Mouse (Mus musculus): ENCODE measurements around the gene Txn2. TPM values are rescaled to one million over a fixed set of nuclear protein-coding genes. Genes with fewer than 3 reads are reported as not detected.

Txn2 gene
- polyA plus RNA-seq, 1 experiment from 2014 or later, result 259 TPM

DNA sequence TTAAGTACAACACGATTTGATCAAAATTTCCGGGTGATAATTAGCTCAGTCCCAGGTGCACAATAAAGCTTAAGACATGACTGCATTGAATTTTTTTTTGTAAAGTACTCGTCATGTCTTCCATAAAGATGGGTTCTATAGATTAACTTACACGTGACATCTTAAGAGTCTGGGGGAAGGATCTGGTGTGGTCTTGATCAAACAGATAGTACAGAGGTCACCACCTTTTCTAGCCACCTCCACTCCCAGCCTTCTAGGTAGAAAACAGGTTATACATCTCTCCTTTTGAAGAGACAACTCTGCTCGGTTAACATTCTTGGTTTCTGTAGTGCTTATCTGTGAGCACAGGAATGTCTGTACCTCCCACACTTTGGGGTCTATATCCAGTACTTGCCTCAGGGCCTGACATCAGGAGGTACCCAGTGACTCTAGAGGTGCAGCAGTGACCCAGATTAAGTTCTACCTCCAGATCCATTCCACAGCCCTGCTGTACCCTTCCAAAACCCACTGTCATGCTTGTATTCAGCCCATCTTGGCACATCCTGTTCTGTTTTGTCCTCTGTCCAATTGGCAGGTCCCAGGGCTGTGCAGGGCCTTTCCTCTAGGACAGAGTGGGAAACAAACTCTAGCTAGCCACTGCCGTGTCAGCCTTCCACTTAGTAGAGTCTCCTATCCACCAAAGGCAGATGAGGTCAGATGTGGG lies 2.3 kb upstream of the Txn2 start:
- no peak overlapping the region for H3K4me2 ChIP-seq (replicated peaks; ENCODE audit: low read depth, low read length)
- H3K9me3 ChIP-seq (ENCODE audit: control insufficient read depth, low read depth, low read length), result no peaks in the 10 kb centered on the region
- 71% methylated on average over 6 of the region's 6 CpGs for WGBS
- ATAC-seq (ENCODE audit: insufficient number of reproducible peaks, insufficient read depth, low FRiP score, low read depth), result no peak
- no peak overlapping the region for H3K9ac ChIP-seq (replicated peaks; ENCODE audit: low read depth, low read length)
- no peaks in the 10 kb centered on the region for H3K27me3 ChIP-seq (ENCODE audit: control insufficient read depth, insufficient read depth, low read length)
- peaks cover 18% of the 10 kb centered on the region for H3K4me1 ChIP-seq (ENCODE audit: control insufficient read depth, insufficient read depth, low read length)
- H3K27ac ChIP-seq (ENCODE audit: low read length), result no peak overlapping the region
- no peak overlapping the region for H3K4me3 ChIP-seq (ENCODE audit: low read depth, low read length)
- peaks cover 12% of the 10 kb centered on the region for H3K36me3 ChIP-seq (ENCODE audit: control insufficient read depth, insufficient read depth, low read length)

DNA sequence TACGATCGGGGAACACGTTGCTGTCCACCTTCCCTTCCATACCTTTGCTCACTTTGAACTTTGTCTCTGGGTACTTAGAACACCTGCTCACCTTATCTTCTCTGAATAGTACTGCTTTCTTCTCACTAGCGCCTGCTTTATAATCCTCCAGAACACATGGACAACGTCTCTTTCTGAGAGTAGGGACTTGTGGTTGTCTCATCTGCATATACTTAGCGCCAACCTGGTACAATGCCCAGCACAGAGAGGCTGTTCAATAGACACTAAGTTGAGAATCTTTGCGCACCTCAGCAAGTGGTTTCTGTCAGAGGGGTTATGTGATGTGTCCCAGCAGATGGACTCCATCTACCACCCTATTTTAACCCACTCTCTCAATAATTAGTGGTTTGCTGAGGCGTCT lies 998 bp upstream of the Txn2 start:
- no peak overlapping the region for H3K27ac ChIP-seq (ENCODE audit: low read length)
- 49% methylated on average over 8 of the region's 8 CpGs for WGBS

DNA sequence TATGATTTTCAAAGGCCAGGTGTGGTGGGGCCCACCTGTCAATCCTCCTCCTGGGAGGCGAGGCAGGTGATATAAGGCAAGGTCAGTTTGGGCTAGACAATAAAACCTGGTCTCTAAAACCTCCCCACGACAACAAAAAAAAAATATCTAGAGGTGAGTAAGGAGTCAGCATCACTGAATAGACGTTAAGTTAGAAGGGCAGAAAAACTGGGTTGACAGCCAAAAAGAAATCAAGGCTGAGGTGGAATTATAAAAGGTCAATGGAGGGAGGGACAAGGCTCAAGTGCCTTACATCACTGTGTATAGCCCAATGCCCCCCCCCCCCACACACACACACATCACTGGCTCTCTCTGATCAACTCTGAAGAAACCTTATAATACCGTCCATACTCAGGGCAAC lies 715 bp downstream of the Txn2 start:
- ATAC-seq (ENCODE audit: insufficient number of reproducible peaks, insufficient read depth, low FRiP score, low read depth), result no peak
- Histone ChIP-seq H3K4me2 (replicated peaks; ENCODE audit: low read depth, low read length) (peak overlapping the region; percentile 82), H3K36me3 (ENCODE audit: control insufficient read depth, insufficient read depth, low read length) (peaks cover 31% of the 10 kb centered on the region), H3K4me3 (ENCODE audit: low read depth, low read length) (peak overlapping the region; percentile 68), H3K9me3 (ENCODE audit: control insufficient read depth, low read depth, low read length) (no peaks in the 10 kb centered on the region), H3K9ac (replicated peaks; ENCODE audit: low read depth, low read length) (peak overlapping the region; percentile 65), H3K4me1 (ENCODE audit: control insufficient read depth, insufficient read depth, low read length) (peaks cover 14% of the 10 kb centered on the region), H3K27ac (ENCODE audit: low read length) (peak overlapping the region; percentile 76), H3K27me3 (ENCODE audit: control insufficient read depth, insufficient read depth, low read length) (no peaks in the 10 kb centered on the region)
- 22% methylated on average over 4 of the region's 4 CpGs for WGBS

More for the DNA sequence above, 998 bp upstream of the Txn2 start:
- H3K4me3 ChIP-seq (ENCODE audit: low read depth, low read length), result peak overlapping the region; percentile 68
- peaks cover 14% of the 10 kb centered on the region for H3K36me3 ChIP-seq (ENCODE audit: control insufficient read depth, insufficient read depth, low read length)
- H3K27me3 ChIP-seq (ENCODE audit: control insufficient read depth, insufficient read depth, low read length), result no peaks in the 10 kb centered on the region
- ATAC-seq (ENCODE audit: insufficient number of reproducible peaks, insufficient read depth, low FRiP score, low read depth), result no peak
- peak overlapping the region; percentile 85 for H3K4me2 ChIP-seq (replicated peaks; ENCODE audit: low read depth, low read length)
- H3K9ac ChIP-seq (replicated peaks; ENCODE audit: low read depth, low read length), result peak overlapping the region; percentile 72
- H3K9me3 ChIP-seq (ENCODE audit: control insufficient read depth, low read depth, low read length), result no peaks in the 10 kb centered on the region
- peaks cover 18% of the 10 kb centered on the region for H3K4me1 ChIP-seq (ENCODE audit: control insufficient read depth, insufficient read depth, low read length)

DNA sequence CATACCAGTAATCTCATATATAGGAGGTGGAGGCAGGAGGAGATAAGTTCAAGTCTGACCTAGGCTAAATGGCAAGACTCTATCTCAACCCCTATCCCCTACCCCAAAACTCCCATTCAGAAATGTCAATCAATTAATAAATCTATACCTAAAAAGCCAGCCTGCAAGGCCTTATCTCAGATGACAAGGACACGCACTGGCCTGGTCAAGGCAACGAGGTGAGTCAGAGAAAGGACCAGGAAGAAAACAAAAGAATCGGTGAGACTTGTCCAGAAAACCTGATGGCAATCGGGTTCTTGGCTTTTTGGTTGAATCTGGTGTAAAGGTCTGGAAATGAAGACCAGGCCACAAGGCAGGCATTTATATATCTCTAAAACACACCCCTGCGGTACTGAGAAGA lies 1.9 kb downstream of the Txn2 start:
- Histone ChIP-seq H3K9me3 (ENCODE audit: control insufficient read depth, low read depth, low read length) (no peaks in the 10 kb centered on the region), H3K4me1 (ENCODE audit: control insufficient read depth, insufficient read depth, low read length) (peaks cover 14% of the 10 kb centered on the region), H3K27ac (ENCODE audit: low read length) (no peak overlapping the region), H3K9ac (replicated peaks; ENCODE audit: low read depth, low read length) (no peak overlapping the region), H3K4me3 (ENCODE audit: low read depth, low read length) (no peak overlapping the region), H3K36me3 (ENCODE audit: control insufficient read depth, insufficient read depth, low read length) (peaks cover 42% of the 10 kb centered on the region), H3K4me2 (replicated peaks; ENCODE audit: low read depth, low read length) (no peak overlapping the region), H3K27me3 (ENCODE audit: control insufficient read depth, insufficient read depth, low read length) (no peaks in the 10 kb centered on the region)
- ATAC-seq (ENCODE audit: insufficient number of reproducible peaks, insufficient read depth, low FRiP score, low read depth), result no peak
- 92% methylated on average over 5 of the region's 5 CpGs for WGBS

DNA sequence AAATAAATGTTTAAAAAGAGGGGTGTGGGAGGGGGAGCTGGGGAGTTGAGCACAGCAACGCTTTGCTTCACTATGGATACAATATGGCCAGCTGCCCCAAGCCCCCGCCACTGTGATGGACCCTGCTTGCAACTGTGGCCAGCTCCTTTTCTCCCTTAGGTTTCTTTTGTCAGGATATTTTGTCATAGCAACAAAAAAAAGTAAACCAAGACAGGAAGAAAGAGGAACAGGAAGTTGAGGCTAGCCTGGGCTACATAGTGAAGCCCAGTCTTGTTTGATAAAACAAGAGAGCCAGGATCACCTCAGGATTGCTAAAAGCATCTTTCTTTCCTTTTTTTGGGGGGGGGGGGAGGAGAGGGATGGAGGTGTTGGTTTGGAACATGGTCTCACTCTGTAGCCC lies 3.6 kb downstream of the Txn2 start:
- Histone ChIP-seq H3K27me3 (ENCODE audit: control insufficient read depth, insufficient read depth, low read length) (no peaks in the 10 kb centered on the region), H3K9me3 (ENCODE audit: control insufficient read depth, low read depth, low read length) (no peaks in the 10 kb centered on the region), H3K4me2 (replicated peaks; ENCODE audit: low read depth, low read length) (no peak overlapping the region), H3K9ac (replicated peaks; ENCODE audit: low read depth, low read length) (no peak overlapping the region), H3K36me3 (ENCODE audit: control insufficient read depth, insufficient read depth, low read length) (peaks cover 54% of the 10 kb centered on the region), H3K4me3 (ENCODE audit: low read depth, low read length) (no peak overlapping the region), H3K4me1 (ENCODE audit: control insufficient read depth, insufficient read depth, low read length) (peaks cover 14% of the 10 kb centered on the region), H3K27ac (ENCODE audit: low read length) (no peak overlapping the region)
- no peak for ATAC-seq (ENCODE audit: insufficient number of reproducible peaks, insufficient read depth, low FRiP score, low read depth)
- WGBS, result 90% methylated on average over 2 of the region's 2 CpGs

DNA sequence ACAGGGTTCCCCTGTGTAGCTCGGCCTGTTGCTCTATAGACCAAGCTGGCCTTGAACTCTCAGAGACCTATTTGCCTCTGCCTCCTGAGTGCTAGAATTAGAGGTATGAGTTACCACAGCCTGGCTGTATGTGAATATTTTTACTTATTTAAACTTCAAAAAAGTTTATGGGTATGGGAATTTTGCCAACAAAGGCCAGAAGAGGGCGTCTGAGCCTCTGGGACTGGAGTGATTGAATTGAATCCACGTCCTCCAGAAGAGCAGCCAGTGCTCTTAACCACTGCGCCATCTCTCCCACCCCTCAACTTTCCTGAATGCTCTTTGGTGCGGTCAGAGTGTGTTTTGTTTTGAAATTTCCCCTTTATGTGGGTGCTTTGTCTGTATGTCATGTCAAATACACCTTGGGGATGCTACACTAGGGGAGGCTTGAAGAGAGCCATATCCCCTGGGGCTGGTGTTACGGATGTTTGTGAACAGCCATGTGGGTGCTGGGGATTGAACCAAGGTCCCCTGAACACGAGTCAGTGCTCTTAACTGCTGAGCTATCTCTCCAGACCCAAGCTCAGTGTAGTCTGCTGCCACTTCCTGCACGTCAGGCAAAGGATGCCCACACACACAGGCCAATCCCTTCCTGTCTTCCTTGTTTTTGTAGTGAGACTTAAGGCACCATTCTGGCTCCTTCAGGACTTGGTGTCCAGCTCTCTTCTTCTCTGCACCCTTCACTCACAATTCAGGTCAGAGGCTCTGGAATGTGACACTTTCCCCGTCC lies 5.4 kb downstream of the Txn2 start:
- no peak overlapping the region for H3K27ac ChIP-seq (ENCODE audit: low read length)
- no peak overlapping the region for H3K4me2 ChIP-seq (replicated peaks; ENCODE audit: low read depth, low read length)
- peaks cover 60% of the 10 kb centered on the region for H3K36me3 ChIP-seq (ENCODE audit: control insufficient read depth, insufficient read depth, low read length)
- WGBS, result 68% methylated on average over 9 of the region's 9 CpGs
- no peaks in the 10 kb centered on the region for H3K9me3 ChIP-seq (ENCODE audit: control insufficient read depth, low read depth, low read length)
- H3K27me3 ChIP-seq (ENCODE audit: control insufficient read depth, insufficient read depth, low read length), result no peaks in the 10 kb centered on the region
- no peak overlapping the region for H3K4me3 ChIP-seq (ENCODE audit: low read depth, low read length)
- H3K9ac ChIP-seq (replicated peaks; ENCODE audit: low read depth, low read length), result no peak overlapping the region
- no peak for ATAC-seq (ENCODE audit: insufficient number of reproducible peaks, insufficient read depth, low FRiP score, low read depth)
- peaks cover 6% of the 10 kb centered on the region for H3K4me1 ChIP-seq (ENCODE audit: control insufficient read depth, insufficient read depth, low read length)

DNA sequence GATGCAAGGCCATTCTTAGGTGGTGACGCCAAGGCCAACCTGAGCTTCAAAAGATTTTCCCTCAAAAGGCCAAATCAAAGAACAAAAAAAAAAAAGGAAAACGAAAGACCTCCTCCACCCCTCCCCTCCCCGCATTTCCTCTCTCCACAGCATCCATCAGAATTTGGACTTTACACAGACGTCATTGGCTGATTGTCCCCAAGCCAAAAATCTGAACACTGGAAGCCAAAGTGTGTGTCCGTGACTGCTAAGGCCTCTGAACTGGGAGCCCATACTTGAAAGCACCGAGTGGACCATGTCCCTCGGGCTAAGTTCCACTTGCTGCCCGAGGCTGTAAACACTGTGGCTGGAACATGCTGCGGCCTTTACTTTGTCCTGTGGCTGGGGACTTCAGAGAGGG lies 6.1 kb downstream of the Txn2 start:
- no peak for ATAC-seq (ENCODE audit: insufficient number of reproducible peaks, insufficient read depth, low FRiP score, low read depth)
- 80% methylated on average over 9 of the region's 9 CpGs for WGBS
- H3K9me3 ChIP-seq (ENCODE audit: control insufficient read depth, low read depth, low read length), result no peaks in the 10 kb centered on the region
- H3K4me3 ChIP-seq (ENCODE audit: low read depth, low read length), result no peak overlapping the region
- peaks cover 60% of the 10 kb centered on the region for H3K36me3 ChIP-seq (ENCODE audit: control insufficient read depth, insufficient read depth, low read length)
- no peak overlapping the region for H3K27ac ChIP-seq (ENCODE audit: low read length)
- no peaks in the 10 kb centered on the region for H3K27me3 ChIP-seq (ENCODE audit: control insufficient read depth, insufficient read depth, low read length)
- no peak overlapping the region for H3K4me2 ChIP-seq (replicated peaks; ENCODE audit: low read depth, low read length)
- peaks cover 2% of the 10 kb centered on the region for H3K4me1 ChIP-seq (ENCODE audit: control insufficient read depth, insufficient read depth, low read length)
- no peak overlapping the region for H3K9ac ChIP-seq (replicated peaks; ENCODE audit: low read depth, low read length)

DNA sequence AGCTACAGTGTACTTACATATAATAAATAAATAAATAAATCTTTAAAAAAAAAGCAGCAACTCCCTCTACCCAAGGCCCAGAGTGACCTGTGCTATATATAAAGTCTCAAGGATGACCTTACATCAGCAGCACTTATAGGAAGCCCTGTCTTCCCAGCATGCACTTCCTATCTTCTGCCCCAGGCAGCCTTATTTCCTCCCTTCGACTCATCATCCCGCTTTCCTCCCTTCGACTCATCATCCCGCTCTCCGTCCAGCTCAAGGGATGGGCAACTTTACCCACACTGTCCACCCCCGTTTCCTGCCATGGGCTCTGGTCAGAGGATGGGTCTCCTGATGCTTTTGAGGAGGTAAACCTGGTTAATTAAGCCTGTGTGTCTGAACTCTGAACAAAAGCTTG lies 7.2 kb downstream of the Txn2 start:
- Histone ChIP-seq H3K9ac (replicated peaks; ENCODE audit: low read depth, low read length) (no peak overlapping the region), H3K27ac (ENCODE audit: low read length) (no peak overlapping the region), H3K4me1 (ENCODE audit: control insufficient read depth, insufficient read depth, low read length) (no peaks in the 10 kb centered on the region), H3K4me3 (ENCODE audit: low read depth, low read length) (no peak overlapping the region), H3K4me2 (replicated peaks; ENCODE audit: low read depth, low read length) (no peak overlapping the region), H3K27me3 (ENCODE audit: control insufficient read depth, insufficient read depth, low read length) (no peaks in the 10 kb centered on the region), H3K36me3 (ENCODE audit: control insufficient read depth, insufficient read depth, low read length) (peaks cover 52% of the 10 kb centered on the region), H3K9me3 (ENCODE audit: control insufficient read depth, low read depth, low read length) (no peaks in the 10 kb centered on the region)
- 93% methylated on average over 6 of the region's 6 CpGs for WGBS
- no peak for ATAC-seq (ENCODE audit: insufficient number of reproducible peaks, insufficient read depth, low FRiP score, low read depth)

Data from stomach, embryonic 14.5 days (tissue).